Mouse (Mus musculus): ENCODE results near the gene Wdr49.
"Not testable (repeated sequence)": the region's sequence is repeated elsewhere in the genome, so short reads cannot be mapped to it uniquely, and the experiment has no call there.

Wdr49 gene

GRCm38 (mm10) chr3:75301072-75301471 is 180.9 kb downstream of the Wdr49 start:
- no peak for DNase-seq (ENCODE audit: low read depth, low spot score)

- not testable (repeated sequence) for DNase-seq (ENCODE audit: low read depth, low spot score)
These were observed 182.5 kb downstream of the Wdr49 start for GRCm38 (mm10) chr3:75299464-75299863.

- no peak for DNase-seq (ENCODE audit: low read depth, low spot score)
These were observed 184.2 kb downstream of the Wdr49 start for GRCm38 (mm10) chr3:75297758-75298111.

- DNase-seq (ENCODE audit: low read depth, low spot score) = no peak
These were observed 184.8 kb downstream of the Wdr49 start for GRCm38 (mm10) chr3:75297026-75297757.

GRCm38 (mm10) chr3:75293243-75293642 is 188.7 kb downstream of the Wdr49 start:
- DNase-seq (ENCODE audit: low read depth, low spot score) = no peak

- no peak for DNase-seq (ENCODE audit: low read depth, low spot score)
These were observed 204.5 kb downstream of the Wdr49 start for GRCm38 (mm10) chr3:75277455-75277854.

- DNase-seq (ENCODE audit: low read depth, low spot score) = no peak
These were observed 205.4 kb downstream of the Wdr49 start for GRCm38 (mm10) chr3:75276522-75276921.

GRCm38 (mm10) chr3:75275127-75275526 is 206.8 kb downstream of the Wdr49 start:
- DNase-seq (ENCODE audit: low read depth, low spot score) = no peak

GRCm38 (mm10) chr3:75269978-75270377 is 212.0 kb downstream of the Wdr49 start, which contains the start of gene Serpini2:
Gene Serpini2, minus strand, starts transcription at chr3:75270078.
- no peak for DNase-seq (ENCODE audit: low read depth, low spot score)

- DNase-seq (ENCODE audit: low read depth, low spot score) = no peak
These were observed 222.6 kb downstream of the Wdr49 start for GRCm38 (mm10) chr3:75259356-75259755.
